Mouse (Mus musculus) urinary bladder, postnatal 25 days (tissue): ENCODE measurements around the gene Ccn1.

Source experiments
- DNase-seq: peaks from one replicate; pipeline ENCODE4 v3.0.0; 2022; ENCODE audit warnings: low spot score

Gene Ccn1

DNA sequence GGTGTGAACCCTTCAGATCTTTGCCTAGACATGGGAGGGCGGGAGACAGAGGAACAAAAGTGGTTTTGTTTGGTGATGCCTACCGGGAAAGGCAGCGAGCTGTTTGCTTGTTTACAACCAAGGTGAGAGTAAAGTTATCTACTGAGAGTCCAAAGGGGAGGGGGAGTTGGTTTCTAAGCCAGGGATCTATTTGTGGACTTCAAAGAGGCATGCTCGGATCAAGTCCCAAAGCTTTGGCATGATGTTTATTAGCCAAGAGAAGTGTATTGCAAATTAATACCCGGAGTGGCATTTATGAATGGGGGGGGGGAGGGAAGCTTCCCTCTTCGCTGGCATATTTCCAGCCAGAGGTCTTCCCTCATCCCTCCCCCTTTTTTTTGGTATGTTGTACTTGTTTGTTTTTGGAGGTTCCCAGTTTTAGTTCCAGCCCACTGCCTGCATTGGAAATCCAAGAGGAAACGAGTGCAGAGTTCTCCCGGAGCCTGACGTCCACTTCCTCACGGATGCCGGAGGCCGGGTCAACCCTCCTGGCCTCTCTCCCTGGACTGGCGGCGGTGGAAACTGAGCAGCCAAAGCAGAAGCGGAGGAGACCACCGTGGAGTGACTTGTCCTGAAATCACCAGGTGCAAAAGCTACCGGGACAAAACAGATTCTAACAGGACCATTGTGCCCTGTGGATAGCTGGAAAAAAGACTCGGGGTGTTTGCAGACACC is 674 bp upstream of the Ccn1 start:
- peak; percentile 24 for DNase-seq

DNA sequence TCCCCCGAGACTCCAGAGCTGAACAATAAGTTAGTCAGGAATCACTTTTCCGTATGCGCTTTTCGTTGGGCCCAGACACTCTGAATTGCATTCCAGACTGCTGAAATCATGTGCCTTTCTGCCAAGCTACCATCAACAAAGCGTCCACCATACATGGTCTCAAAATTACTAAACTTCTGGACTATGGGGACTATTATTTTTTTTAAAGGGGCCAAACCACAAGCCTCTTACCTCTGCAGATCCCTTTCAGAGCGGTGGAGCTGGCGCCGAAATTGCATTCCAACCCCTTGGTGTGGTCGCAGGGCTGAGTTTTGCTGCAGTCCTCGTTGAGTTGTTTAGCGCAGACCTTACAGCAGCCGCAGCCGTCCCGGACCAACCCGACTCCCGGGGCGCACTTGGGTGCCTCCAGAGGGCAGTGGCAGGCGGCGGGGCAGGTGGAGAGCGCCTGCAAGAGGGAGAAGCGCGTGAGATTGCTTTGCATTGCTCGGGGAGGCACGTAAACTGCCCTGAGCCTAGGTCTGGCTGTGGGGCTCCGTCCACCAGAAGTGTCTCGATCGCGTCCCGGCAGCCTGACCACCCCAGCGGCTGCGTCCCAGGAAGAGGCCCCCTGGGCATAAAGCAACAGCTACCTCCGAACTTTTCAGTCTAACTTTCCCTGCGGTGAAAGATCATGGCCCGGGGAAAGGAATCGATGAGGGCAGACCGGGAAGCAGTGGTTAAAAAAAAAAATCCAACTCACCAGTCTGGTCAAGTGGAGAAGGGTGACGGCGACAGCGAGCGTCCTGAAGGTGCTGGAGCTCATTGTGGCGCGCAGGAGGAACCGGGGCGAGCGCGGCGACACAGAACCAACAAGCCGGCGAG is 560 bp downstream of the Ccn1 start:
- peak; percentile 62 for DNase-seq

- no peak for DNase-seq
These were observed 1.5 kb downstream of the Ccn1 start for GRCm38 (mm10) chr3:145648097-145648931.

GRCm38 (mm10) chr3:145647416-145647815 is 2.4 kb downstream of the Ccn1 start:
- DNase-seq: no peak

- no peak for DNase-seq
These were observed 3.1 kb downstream of the Ccn1 start for GRCm38 (mm10) chr3:145646666-145647065.

GRCm38 (mm10) chr3:145646009-145646408 is 3.8 kb downstream of the Ccn1 start:
- DNase-seq: no peak

DNA sequence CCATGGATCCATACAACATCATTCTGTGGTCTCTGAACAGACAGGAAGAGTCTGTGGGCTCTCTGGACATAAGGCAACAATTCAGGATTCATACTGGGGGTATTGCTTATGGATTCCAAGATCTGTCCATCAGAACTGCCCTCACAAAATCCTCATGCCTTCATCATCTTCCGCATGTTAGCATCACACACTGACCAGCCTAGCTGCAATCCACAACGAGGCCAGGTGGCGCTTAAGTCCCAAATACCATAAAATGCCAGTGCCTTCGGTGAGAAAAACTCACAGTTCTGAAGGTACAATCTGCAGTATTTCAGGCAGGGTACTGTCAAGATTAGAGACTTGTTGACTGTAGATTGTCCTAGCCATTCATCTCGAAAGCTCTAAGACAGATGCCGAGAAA is 4.3 kb downstream of the Ccn1 start:
- DNase-seq: no peak

GRCm38 (mm10) chr3:145642861-145643260 is 6.9 kb downstream of the Ccn1 start:
- DNase-seq: no peak

DNA sequence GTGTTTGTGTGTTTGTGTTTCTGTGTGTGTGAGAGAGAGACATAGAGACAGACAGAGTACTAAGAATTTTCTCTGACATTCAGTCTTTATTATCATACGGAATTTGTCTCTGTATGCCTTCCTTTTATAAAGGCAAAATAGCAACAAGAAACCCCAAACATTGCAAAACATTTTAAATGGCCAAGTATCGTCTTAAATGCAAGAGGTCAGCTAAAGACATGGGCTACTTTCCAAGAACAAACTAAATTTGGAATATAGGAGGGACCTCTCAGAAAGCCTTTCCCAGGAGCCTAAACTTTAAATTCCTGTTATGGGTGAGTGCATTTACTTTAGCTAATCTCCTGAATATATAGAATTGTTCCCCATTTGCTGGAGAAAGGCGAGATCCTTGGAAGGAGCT is 7.9 kb downstream of the Ccn1 start:
- no peak for DNase-seq

GRCm38 (mm10) chr3:145641036-145641685 is 8.6 kb downstream of the Ccn1 start:
- DNase-seq: no peak

- DNase-seq: no peak
These were observed 9.2 kb downstream of the Ccn1 start for GRCm38 (mm10) chr3:145640583-145640982.

DNA sequence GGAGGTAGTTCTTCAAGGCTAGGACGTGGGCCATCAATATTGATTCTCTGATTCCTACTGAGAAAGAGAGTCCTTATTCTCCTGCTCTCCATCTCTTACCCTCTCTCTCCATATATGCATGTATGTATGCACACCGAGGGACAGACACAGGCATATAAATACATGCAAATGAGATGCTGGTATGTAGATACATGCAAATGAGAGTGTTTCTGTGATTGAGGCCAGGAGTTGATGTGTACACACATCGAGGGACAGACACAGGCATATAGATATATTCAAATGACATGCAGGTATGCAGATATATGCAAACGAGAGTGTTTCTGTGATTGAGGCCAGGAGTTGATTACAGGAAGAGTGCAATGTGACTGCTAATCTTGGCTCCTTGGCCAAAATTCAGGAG is 9.6 kb downstream of the Ccn1 start:
- DNase-seq: no peak

DNA sequence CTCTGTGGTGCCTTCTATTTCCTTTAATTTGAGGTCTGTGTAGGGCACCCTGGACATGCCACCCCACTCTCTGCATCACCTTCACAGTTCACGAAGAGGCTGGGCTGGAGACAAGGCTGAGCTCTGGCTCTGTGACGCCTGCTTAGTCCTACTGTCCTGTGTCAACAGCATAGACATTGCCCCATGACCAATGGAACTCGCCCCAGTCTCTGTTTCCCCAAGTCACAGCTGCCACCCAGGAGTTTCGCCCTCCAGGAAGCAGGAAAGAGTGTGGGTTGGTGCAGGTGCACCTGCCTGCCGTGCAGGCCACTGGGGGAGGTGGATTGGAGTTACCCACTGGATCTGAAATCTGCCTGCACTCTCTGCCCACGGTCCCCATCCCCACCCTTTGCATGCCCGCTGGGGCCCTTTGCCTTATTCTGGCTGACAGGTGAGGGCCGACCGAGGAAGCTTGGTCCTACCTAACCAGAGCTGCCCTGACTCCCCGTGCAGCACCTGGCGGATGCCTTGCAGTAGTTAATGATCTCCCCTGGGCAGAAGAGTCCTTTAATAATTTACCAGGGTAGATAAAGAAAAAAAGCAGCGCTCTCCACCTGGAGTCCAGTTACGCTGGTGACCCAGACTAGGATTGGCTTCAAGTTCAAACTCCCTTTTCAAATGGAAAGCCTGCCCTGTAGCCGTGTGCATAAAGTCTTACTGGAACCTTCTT is 15.6 kb downstream of the Ccn1 start:
- DNase-seq: no peak

- no peak for DNase-seq
These were observed 16.9 kb downstream of the Ccn1 start for GRCm38 (mm10) chr3:145632888-145633287.

- DNase-seq: no peak
These were observed 21.1 kb downstream of the Ccn1 start for GRCm38 (mm10) chr3:145628643-145629042.

GRCm38 (mm10) chr3:145627830-145628229 is 22.0 kb downstream of the Ccn1 start:
- DNase-seq: no peak

- no peak for DNase-seq
These were observed 23.7 kb downstream of the Ccn1 start for GRCm38 (mm10) chr3:145626063-145626462.

- no peak for DNase-seq
These were observed 24.2 kb downstream of the Ccn1 start for GRCm38 (mm10) chr3:145625546-145625945.

DNA sequence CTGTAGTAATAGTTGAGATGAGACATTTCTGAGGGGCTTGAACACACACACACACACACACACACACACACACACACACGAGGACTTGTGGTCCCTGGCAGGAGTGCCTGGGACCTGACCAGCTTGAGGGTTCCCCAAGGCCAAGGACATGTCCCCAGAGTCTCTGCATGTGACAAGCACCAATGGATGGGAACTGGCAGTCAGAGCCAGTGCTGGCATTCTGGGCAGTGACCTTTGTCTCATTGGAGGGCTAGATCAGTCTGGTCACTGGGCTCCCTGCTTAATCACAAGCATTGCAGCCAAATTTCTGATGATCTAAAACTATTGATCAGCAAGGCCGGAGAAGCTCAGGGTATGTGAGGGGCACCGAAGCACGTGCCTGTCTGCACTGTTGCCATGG is 25.0 kb downstream of the Ccn1 start:
- DNase-seq: no peak

DNA sequence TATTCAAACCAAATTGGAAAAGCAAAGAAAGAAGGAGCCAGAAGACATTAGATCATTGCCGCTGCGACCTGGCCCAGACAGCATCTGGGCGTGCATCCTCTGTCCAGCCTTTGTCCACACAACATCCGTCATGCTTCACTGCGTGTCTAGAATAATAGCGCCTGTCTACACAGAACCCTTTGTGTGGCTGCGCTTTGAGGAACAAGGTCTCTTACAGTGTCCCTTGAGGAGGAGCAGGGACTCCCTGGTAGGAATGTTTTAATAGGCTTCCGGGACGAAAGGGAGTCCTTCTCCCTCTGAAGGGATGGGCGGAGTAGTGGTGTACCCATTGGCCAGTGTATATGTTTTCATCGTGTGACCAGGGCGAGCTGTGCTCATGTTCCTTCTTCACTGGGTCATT is 26.7 kb downstream of the Ccn1 start:
- no peak for DNase-seq

GRCm38 (mm10) chr3:145621209-145621608 is 28.6 kb downstream of the Ccn1 start:
- no peak for DNase-seq
